Mouse (Mus musculus): ENCODE results near the gene Heatr6.

GRCm38 (mm10) chr11:83818591-83819127 lies 65.2 kb downstream of the Heatr6 start:
- TF ChIP-seq POLR2A (IDR thresholded peaks at IDR 0.05; ENCODE audit: low read depth, low read length) (no peak), CTCF (IDR thresholded peaks at IDR 0.05; ENCODE audit: extremely low read depth, insufficient read length, insufficient replicate concordance, low read depth, low read length) (no peak)

Data from small intestine, adult 2 months (tissue).